Mouse (Mus musculus): Measurements from ENCODE around the gene Gm1604a.
"Not testable (repeated sequence)": the region's sequence is repeated elsewhere in the genome, so short reads cannot be mapped to it uniquely, and the experiment has no call there.

DNA sequence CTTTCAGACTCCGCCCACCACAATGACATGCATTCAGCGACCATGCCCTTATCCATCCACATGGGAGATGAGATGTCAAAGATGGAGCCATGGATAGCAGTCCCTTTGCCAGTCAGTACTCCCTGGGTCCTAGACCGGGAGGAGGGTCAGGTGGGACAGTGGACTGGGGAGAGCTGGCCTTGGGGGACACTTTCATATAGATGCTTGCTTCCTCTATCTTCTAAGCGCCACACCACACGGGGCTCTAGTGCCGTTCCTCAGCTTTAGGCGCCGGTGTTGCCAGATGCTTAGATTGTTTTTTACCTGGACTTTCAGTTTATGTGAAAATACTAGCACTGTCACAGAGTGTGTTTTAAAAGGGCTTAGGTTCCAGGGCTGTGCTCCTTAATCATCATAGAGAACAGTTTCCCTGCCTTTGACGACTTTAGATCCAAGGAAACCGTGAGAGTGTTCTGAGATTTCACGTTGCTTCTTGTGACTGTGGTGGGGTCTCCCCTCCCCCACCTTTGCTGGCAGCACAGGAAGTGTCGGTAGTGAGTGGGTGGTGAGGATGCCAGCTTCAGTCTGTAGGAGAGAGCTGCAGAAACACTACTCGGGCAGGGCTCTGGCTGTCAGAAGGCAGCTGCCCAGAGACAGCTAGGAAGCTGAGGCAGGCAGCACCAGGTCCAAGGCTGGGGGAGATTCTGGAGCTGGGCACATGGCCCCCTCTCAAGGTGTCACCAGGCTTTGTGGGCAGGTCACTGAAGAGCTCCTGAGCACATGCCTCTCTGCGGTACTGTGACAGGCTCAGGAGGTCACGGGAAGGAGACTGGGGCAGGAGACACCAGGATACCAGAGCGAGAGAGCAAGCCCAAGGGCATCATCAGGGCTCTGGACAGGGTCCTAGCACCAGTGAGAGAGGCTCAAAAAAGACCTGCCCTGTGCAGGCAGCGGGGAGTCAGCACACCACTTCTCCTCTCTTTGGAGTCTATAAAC, 8.1 kb downstream of the Gm1604a start:
- not testable (repeated sequence) for TF ChIP-seq CTCF (IDR thresholded peaks at IDR 0.05; ENCODE audit: extremely low read depth, insufficient read depth, insufficient read length, insufficient replicate concordance); POLR2A (IDR thresholded peaks at IDR 0.05; ENCODE audit: low read depth, low read length)

Data from spleen, adult 2 months (tissue).